Mouse (Mus musculus) bone marrow macrophage, adult 2 months (primary cell): ENCODE results near the gene Barhl2. TPM values are rescaled to one million over a fixed set of nuclear protein-coding genes. Genes with fewer than 3 reads are reported as not detected.
A peak's percentile ranks its signal among the peaks of the same experiment; 100 is the strongest.

Experiments
- H3K27ac ChIP-seq: 2 replicates; pipeline ENCODE4 v1.5.1; 2012; ENCODE audit warnings: low read depth, low read length; ENCODE audit not compliant: insufficient read depth
- H3K4me1 ChIP-seq: 2 replicates; pipeline ENCODE4 v1.6.1; 2012; ENCODE audit warnings: low read length; ENCODE audit not compliant: control insufficient read depth, insufficient read depth
- H3K4me3 ChIP-seq: 2 replicates; pipeline ENCODE4 v1.5.1; 2012; ENCODE audit warnings: mild to moderate bottlenecking, low read length, moderate library complexity; ENCODE audit not compliant: insufficient read depth
- CTCF ChIP-seq: IDR thresholded peaks from 2 replicates; pipeline ENCODE4 v1.5.1; 2012; ENCODE audit warnings: low read depth, mild to moderate bottlenecking, low read length, moderate library complexity
- POLR2A ChIP-seq: IDR thresholded peaks from 2 replicates; pipeline ENCODE4 v1.6.1; 2012; ENCODE audit warnings: mild to moderate bottlenecking, low read depth, low read length, borderline replicate concordance
- polyA plus RNA-seq: library from polyadenylated mRNA; stranded (reverse); fragments of >200 nt; gene quantifications from 2 replicates; pipeline ENCODE4 v1.2.4, GENCODE M21; 2012; ENCODE audit not compliant: missing spikeins, insufficient read depth, insufficient read length

The Barhl2 gene
- polyA plus RNA-seq, 1 experiment, result not detected

DNA sequence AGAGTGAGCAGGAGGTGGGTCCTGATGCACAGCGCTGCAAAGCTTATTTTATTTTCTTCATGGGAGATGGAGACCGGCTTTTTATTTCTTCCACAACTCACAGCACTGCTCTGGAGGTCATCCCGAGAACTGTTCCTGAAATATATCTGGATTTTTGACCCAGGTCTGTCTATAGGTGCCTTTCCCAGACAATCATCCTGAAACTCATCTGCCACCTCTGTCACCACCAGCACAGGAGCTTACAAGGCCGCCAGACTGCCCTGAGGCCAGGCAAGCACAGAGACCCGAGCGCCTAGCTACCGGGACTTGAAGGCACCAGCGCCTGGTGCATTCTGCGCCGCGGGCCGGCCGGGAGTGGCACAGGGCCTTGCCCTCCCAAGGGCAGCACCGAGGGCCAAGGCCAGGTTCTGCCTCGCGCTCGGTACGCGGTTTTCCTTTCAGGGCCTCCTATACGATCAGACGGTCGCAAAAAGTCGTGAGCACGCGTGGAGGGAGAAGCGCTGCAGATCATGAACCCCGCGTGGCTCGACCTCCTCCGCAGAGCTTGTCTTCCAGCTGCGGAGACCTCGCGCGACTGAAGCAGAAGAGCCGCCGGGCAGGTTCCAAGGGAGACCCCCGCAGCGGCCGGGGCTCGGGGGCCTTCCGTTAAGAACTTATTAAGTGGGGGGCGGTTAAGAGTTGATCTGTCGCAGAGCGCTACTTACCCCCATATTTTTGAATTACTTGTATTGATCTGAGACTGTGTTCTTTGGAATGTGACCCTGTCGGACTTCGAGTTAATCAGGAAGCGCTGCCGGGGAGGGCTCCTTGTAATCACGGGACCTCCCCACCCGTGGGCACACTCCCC lies 9.8 kb downstream of the Barhl2 start:
- Histone ChIP-seq H3K27ac (no peak overlapping the region), H3K4me3 (no peak overlapping the region), H3K4me1 (no peaks in the 10 kb centered on the region)
- no peak for TF ChIP-seq CTCF
- TF ChIP-seq POLR2A, result no peak

DNA sequence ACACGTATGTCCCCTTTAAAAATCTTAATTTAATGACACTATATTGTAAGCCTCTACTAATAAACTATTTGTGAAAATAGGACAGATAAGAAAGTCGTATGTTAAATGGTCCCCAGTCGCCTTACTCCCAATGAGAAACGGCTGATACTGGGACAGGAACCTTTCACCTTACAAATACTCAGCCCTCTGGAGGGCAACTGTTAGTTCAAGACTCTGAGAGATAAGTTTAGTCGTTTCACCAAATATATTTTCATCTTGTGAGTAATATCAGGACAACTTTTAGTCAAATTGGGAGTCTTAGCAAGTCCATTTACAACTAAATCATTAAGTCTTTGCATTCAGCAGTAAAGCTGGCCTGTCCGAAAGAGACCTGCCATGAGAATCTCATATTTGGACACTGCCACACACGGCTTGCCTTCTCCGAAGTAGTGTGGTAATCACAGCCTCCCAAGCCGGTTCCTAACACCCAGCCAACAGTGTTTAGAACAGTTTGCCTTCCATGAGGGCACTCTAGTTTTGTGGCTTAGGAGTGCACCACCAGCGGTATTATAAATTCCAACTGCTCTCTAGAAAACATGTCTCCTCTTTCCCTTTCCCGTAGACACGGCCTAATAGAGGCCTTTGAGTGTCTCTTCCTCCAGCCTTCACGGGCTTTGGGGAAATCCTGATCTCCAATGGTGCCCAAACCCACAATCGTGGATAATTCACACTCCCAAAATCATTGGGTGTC lies 10.7 kb downstream of the Barhl2 start:
- TF ChIP-seq POLR2A (no peak), CTCF (no peak)
- Histone ChIP-seq H3K27ac (no peak overlapping the region), H3K4me3 (no peak overlapping the region), H3K4me1 (no peaks in the 10 kb centered on the region)

DNA sequence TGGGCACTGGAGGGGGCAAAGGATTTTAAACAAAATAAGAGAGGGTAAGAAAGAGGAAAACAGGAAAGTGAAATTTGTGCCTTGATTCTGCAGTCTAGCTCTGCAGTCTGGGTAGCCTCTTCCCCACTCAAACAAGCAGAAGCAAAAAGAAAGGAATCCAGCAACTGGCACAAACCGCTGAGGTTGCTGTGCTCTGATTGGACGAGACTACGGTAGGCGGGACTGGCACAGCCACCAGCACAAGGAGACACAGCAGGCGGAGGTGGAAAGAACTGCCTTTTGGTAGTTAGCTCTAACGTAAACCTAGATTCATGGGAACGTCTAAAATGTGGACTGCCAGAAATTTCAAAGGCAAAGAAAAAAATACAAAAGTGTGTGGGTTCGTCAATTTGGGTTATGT lies 11.4 kb downstream of the Barhl2 start:
- TF ChIP-seq POLR2A, result no peak
- TF ChIP-seq CTCF, result no peak
- no peak overlapping the region for H3K4me3 ChIP-seq
- H3K27ac ChIP-seq, result no peak overlapping the region
- H3K4me1 ChIP-seq, result no peaks in the 10 kb centered on the region

DNA sequence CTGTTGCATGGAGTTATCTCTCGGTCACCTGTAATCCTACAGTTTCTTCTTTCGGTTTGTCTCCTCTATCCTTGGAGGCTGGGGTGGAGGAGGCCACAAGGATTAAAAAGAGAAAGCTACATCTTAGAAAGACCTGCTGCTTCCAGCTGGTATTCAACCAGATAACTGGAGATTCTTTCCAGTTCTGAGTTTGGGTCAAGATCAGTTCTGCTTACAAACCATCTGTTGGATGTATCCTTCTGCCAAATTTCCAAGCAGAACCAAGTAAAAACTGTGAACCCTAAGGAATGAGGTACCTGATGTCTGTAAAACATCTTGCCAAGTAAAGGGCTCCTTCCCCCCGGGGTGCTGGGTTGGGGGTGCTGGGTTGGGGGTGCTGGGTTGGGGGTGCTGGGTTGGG lies 12.3 kb downstream of the Barhl2 start:
- no peak for TF ChIP-seq POLR2A
- TF ChIP-seq CTCF, result no peak
- Histone ChIP-seq H3K4me3 (no peak overlapping the region), H3K4me1 (no peaks in the 10 kb centered on the region), H3K27ac (no peak overlapping the region)

DNA sequence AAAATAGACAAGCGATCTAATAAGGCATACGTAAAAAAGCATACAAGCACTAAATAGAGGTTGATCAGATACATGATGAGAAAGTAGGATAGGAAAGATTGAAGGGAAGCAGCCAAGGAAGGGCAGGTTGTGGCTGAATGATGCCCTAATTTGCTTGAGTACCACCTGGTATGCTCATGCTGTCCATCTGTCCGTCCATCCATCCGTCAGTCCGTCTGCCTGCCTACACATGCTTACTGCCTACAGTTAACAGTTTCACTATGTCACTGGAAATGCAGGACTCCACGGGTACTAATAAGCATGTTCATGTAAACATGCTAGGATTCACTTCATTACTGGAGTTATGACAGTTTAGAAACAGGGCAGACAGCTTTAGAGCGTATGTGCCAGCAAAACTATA lies 19.1 kb downstream of the Barhl2 start:
- H3K27ac ChIP-seq, result no peak overlapping the region
- no peak overlapping the region for H3K4me3 ChIP-seq
- no peak for TF ChIP-seq POLR2A
- no peak for TF ChIP-seq CTCF
- H3K4me1 ChIP-seq, result no peaks in the 10 kb centered on the region

- Histone ChIP-seq H3K27ac (no peak overlapping the region), H3K4me1 (no peaks in the 10 kb centered on the region), H3K4me3 (no peak overlapping the region)
- TF ChIP-seq CTCF, result no peak
Observed at GRCm38 (mm10) chr5:106426069-106426468, 31.9 kb downstream of the Barhl2 start.

DNA sequence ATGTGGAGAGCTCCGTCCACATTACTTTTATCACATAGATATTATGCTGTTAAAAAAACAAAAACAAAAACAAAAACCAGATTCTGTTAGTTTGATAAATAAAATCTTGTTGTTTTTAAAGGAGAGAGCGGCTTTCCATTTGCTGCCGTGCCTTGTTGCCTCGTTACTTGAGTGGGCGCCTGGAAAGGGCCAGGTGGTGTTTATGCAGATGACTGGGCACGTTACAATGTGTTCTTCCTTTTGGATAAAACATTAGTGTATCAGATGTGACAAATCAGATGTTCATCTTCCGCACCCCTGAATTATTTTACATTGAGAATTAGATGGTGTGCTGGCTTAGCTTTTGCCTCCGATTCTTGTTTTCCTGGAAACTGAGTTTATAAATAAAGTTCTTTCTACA lies 37.1 kb downstream of the Barhl2 start:
- Histone ChIP-seq H3K27ac (no peak overlapping the region), H3K4me1 (no peaks in the 10 kb centered on the region), H3K4me3 (no peak overlapping the region)
- no peak for TF ChIP-seq CTCF
- TF ChIP-seq POLR2A, result no peak

- Histone ChIP-seq H3K4me3 (no peak overlapping the region), H3K4me1 (no peaks in the 10 kb centered on the region), H3K27ac (no peak overlapping the region)
- TF ChIP-seq CTCF (no peak), POLR2A (no peak)
Observed at GRCm38 (mm10) chr5:106420370-106420769, 37.6 kb downstream of the Barhl2 start.

DNA sequence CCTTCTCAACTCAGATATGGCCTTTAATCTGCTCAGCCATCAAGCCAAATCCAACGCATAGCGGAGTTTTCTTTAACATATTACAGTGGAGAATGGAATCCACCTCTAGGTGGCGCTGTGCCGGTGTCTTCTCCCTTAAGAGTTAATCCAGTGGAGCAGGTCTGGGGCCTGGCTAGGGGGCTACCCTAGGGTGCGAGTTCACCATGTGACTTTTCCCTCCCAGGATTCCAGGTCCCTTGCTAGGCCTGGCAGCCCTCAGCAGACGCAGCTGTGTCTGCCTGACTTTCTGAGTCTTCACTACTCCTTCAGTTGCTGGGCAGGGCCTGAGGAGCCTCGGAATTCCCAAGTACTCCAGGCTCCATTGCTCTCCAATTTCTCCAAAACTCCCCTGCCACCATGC lies 40.8 kb downstream of the Barhl2 start:
- Histone ChIP-seq H3K4me3 (no peak overlapping the region), H3K4me1 (no peaks in the 10 kb centered on the region), H3K27ac (no peak overlapping the region)
- TF ChIP-seq POLR2A (no peak), CTCF (peak; percentile 8; the same call in 1 of the 2 replicates)

DNA sequence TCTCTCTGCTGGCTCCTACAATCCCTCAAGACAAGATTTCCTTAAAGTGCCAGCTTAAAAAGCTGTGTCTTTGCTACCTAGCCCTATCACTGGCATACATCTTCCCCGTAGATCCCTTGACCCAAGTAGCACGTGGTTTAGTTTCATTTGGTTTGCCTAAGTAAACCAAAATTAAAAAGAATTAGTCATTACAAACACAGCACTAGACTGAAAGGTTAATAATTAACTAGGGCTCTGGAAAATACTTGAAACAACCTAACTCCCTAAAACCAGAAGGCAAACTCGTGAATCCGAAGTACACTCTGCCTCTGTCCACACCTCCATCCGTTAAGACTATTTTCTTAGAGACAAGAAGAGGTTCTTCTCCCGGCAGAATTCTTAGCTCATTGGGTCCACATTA lies 41.4 kb downstream of the Barhl2 start:
- Histone ChIP-seq H3K27ac (no peak overlapping the region), H3K4me1 (no peaks in the 10 kb centered on the region), H3K4me3 (no peak overlapping the region)
- TF ChIP-seq POLR2A (no peak), CTCF (no peak)

DNA sequence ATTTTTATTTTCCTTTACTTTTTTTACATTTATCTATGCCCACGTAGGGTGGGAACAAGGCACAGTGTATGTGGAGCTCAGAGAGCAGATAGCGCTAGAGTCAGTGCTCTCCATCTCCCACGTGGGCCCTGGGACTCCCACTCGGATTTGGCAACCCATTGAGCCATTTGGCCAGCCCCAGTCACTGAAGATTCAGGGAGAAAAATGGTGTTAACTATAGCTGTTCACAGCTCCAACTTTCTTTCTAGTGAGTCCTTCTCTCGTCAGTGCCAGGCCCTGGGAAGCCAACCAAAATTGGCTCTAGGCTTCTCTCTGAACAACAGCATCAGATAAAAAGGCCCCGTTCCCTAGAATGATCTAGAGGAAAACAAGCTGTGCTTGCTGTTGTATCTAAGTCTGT lies 42.2 kb downstream of the Barhl2 start:
- Histone ChIP-seq H3K4me3 (no peak overlapping the region), H3K27ac (no peak overlapping the region), H3K4me1 (no peaks in the 10 kb centered on the region)
- TF ChIP-seq POLR2A (no peak), CTCF (no peak)
